Mouse (Mus musculus) right cerebral cortex, postnatal 10 days (tissue): ENCODE data around the gene Olfr95.
"Not testable (repeated sequence)": the region's sequence is repeated elsewhere in the genome, so short reads cannot be mapped to it uniquely, and the experiment has no call there.

ENCODE experiments used
- DNase-seq, 2 experiments: peaks; one replicate each; pipeline ENCODE4 v3.0.0; 2021; ENCODE audit warnings: low spot score in 2 of 2

Olfr95 gene

GRCm38 (mm10) chr17:37213018-37213417, at the start of gene Olfr95:
Gene Olfr95 (minus strand): TSS chr17:37213118.
- no peak for DNase-seq

- DNase-seq: no peak
Observed at GRCm38 (mm10) chr17:37250544-37250943, 37.6 kb upstream of the Olfr95 start.

- DNase-seq: no peak
Observed at GRCm38 (mm10) chr17:37249460-37249859, 36.5 kb upstream of the Olfr95 start.

- peak; percentile 38 to 58 for DNase-seq
Observed at GRCm38 (mm10) chr17:37246715-37247114, 33.8 kb upstream of the Olfr95 start.

GRCm38 (mm10) chr17:37242198-37242597, 29.3 kb upstream of the Olfr95 start:
- DNase-seq: no peak

GRCm38 (mm10) chr17:37237230-37237629, 24.3 kb upstream of the Olfr95 start, which contains the start of gene Olfr97:
Gene Olfr97 (minus strand): TSS chr17:37237330.
- DNase-seq: not testable (repeated sequence)

- DNase-seq: no peak
Observed at GRCm38 (mm10) chr17:37221879-37222278, 9.0 kb upstream of the Olfr95 start.

GRCm38 (mm10) chr17:37219846-37220245, 6.9 kb upstream of the Olfr95 start, which contains the start of gene Olfr96:
Gene Olfr96 (plus strand): TSS chr17:37220146.
- no peak for DNase-seq

- DNase-seq: no peak
Observed at GRCm38 (mm10) chr17:37218486-37218885, 5.6 kb upstream of the Olfr95 start.

- DNase-seq: peak; percentile 35 to 40
Observed at GRCm38 (mm10) chr17:37210884-37211768, 1.8 kb downstream of the Olfr95 start.

- no peak for DNase-seq
Observed at GRCm38 (mm10) chr17:37203917-37204236, 9.0 kb downstream of the Olfr95 start.

- DNase-seq: peak; percentile 89 to 91
Observed at GRCm38 (mm10) chr17:37203206-37203916, 9.6 kb downstream of the Olfr95 start.

GRCm38 (mm10) chr17:37200894-37201293, 12.0 kb downstream of the Olfr95 start, which contains the start of gene Olfr94:
Gene Olfr94 (minus strand): TSS chr17:37200994.
- DNase-seq: no peak

GRCm38 (mm10) chr17:37196845-37197724, 15.8 kb downstream of the Olfr95 start:
- DNase-seq: peak; percentile 37 to 49

- no peak for DNase-seq
Observed at GRCm38 (mm10) chr17:37194782-37195181, 18.1 kb downstream of the Olfr95 start.

GRCm38 (mm10) chr17:37193656-37194055, 19.3 kb downstream of the Olfr95 start, which contains the start of gene Ubd:
Gene Ubd (plus strand): TSS chr17:37193892.
- no peak for DNase-seq

- DNase-seq: no peak
Observed at GRCm38 (mm10) chr17:37193032-37193431, 19.9 kb downstream of the Olfr95 start.

GRCm38 (mm10) chr17:37190711-37191110, 22.2 kb downstream of the Olfr95 start:
- peak; percentile 38 to 46 for DNase-seq

- DNase-seq: no peak
Observed at GRCm38 (mm10) chr17:37185474-37185873, 27.4 kb downstream of the Olfr95 start.

GRCm38 (mm10) chr17:37161394-37161793, 51.5 kb downstream of the Olfr95 start, which contains the start of gene Olfr93:
Gene Olfr93 (minus strand): TSS chr17:37161494.
- no peak for DNase-seq
